28 mouse cellular contexts compared by ENCODE assay signal in the genomic region with DNA sequence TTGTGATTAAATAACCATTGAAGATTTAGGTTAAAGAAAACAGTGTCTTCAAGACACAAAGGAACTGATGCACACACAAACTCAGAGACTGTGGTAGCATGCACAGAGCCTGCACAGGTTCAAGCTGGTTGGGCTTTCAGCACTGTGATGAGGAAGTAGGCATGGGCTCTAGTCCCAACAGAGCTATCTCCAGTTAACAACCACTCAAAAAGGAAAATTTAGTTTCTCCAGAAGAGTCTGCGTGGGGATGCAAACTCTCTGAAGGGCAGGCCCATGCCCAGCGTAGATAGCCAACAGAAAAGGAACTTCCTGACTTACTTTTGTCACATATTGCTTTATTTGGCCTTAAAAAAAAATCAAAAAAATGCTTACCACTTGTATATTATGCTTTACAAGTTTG. TPM values are rescaled to one million over a fixed set of nuclear protein-coding genes. Genes with fewer than 3 reads are reported as not detected.
A peak's percentile ranks its signal among the peaks of the same experiment; 100 is the strongest.
DNase-seq lines count a peak whose midpoint lies in the region; ATAC-seq lines count a peak whose summit lies in the region.
"Had no signal": no experiment of that assay in that cellular context is flagged by ENCODE, and none has a peak within 500 bp of the region (broad histone marks: within the 10 kb centered on the region; RNA-seq: fewer than 3 reads in every experiment).

No protein-coding gene starts in this region.

- H3K9me3 ChIP-seq in kidney, embryonic 14.5 days (ENCODE audit: control insufficient read depth, low read length): no peaks in the 10 kb centered on the region
- H3K9me3 ChIP-seq: G1E; heart, embryonic 15.5 days; midbrain, embryonic 13.5 days had no signal

- no peaks in the 10 kb centered on the region for H3K27me3 ChIP-seq in kidney, embryonic 14.5 days (ENCODE audit: control insufficient read depth, insufficient read depth, low read length)
- H3K27me3 ChIP-seq: heart, embryonic 15.5 days; midbrain, embryonic 13.5 days had no signal

- H3K4me3 ChIP-seq in kidney, embryonic 14.5 days (ENCODE audit: low read length): no peak overlapping the region
- H3K4me3 ChIP-seq: heart, embryonic 15.5 days; layer of hippocampus, adult 2 months; midbrain, embryonic 13.5 days had no signal

- H3K9ac ChIP-seq in kidney, embryonic 14.5 days (ENCODE audit: low read depth, low read length): no peak overlapping the region
- H3K9ac ChIP-seq: heart, embryonic 15.5 days; midbrain, embryonic 13.5 days had no signal

- H3K36me3 ChIP-seq in kidney, embryonic 14.5 days (ENCODE audit: control insufficient read depth, insufficient read depth, low read length): no peaks in the 10 kb centered on the region
- H3K36me3 ChIP-seq: heart, embryonic 15.5 days; midbrain, embryonic 13.5 days had no signal

- 91% methylated on average over 2 of the region's 2 CpGs for WGBS in kidney, embryonic 14.5 days

- 0 out of 2 replicates have a peak, but pooled peaks have one; percentile 14 for ATAC-seq in megakaryocyte, adult 5-6 weeks (ENCODE audit: poor library complexity, severe bottlenecking)
- no peak for ATAC-seq in kidney, embryonic 14.5 days (ENCODE audit: low FRiP score, low TSS enrichment)
- ATAC-seq: hindbrain, embryonic 16.5 days; intestine, postnatal 0 days; midbrain, embryonic 13.5 days had no signal

- H3K4me1 ChIP-seq in kidney, embryonic 14.5 days (ENCODE audit: control insufficient read depth, insufficient read depth, low read length): 0 out of 2 replicates have a peak, but pooled peaks cover 1% of the 10 kb centered on the region

- H3K4me2 ChIP-seq in kidney, embryonic 14.5 days (replicated peaks; ENCODE audit: low read depth, low read length): no peak overlapping the region
- H3K4me2 ChIP-seq: heart, embryonic 15.5 days; midbrain, embryonic 13.5 days had no signal

- no peak overlapping the region for H3K27ac ChIP-seq in kidney, embryonic 14.5 days (ENCODE audit: low read depth, low read length)
- H3K27ac ChIP-seq: heart, embryonic 15.5 days; kidney, postnatal 0 days; layer of hippocampus, adult 2 months; midbrain, embryonic 13.5 days; stomach, postnatal 0 days had no signal

- peak; percentile 47 for DNase-seq in thymus, postnatal 0 days (ENCODE audit: low spot score)
- DNase-seq in thymus, postnatal 14 days: no peak
- peak; percentile 47 for DNase-seq in induced T-regulatory cell, adult 2 months (ENCODE audit: low read depth)
- no peak for DNase-seq in cerebellum, adult 11 months
- no peak for DNase-seq in testis, postnatal 14 days (ENCODE audit: low spot score)
- DNase-seq: adrenal gland, postnatal 25 days; cerebellum, adult 11-12 months; cerebellum, postnatal 25 days; left cerebral cortex, postnatal 4 days had no signal

RNA-seq across cellular contexts. Expression of a gene that starts 16.4 kb away (rescaled TPM):
- 87.1 and 88.7 TPM in 2 replicates for polyA plus RNA-seq in thymus, postnatal 0 days (2015; fragmentation: Nextera tagmentation; extraction: Ambion mirVana)
- total RNA-seq in megakaryocyte, adult 5-6 weeks (2015): 92.4 and 108 TPM in 2 replicates
- total RNA-seq in megakaryocyte, adult 5-6 weeks (2017): 39.4 and 46.3 TPM in 2 replicates
- 1.7 and 2.0 TPM in 2 replicates for polyA plus RNA-seq in kidney, embryonic 14.5 days (2014; fragmentation: Nextera tagmentation; extraction: Ambion mirVana)
- polyA plus RNA-seq: neural tube, embryonic 14.5 days had no signal

RNA-seq across cellular contexts. Expression of a gene that starts 21.9 kb away (rescaled TPM):
- 0.10 and 0.16 TPM in 2 replicates for polyA plus RNA-seq in thymus, postnatal 0 days (2015; fragmentation: Nextera tagmentation; extraction: Ambion mirVana)
- not detected in 2 replicates for total RNA-seq in megakaryocyte, adult 5-6 weeks (2015)
- not detected in 2 replicates for total RNA-seq in megakaryocyte, adult 5-6 weeks (2017)
- polyA plus RNA-seq in kidney, embryonic 14.5 days (2014; fragmentation: Nextera tagmentation; extraction: Ambion mirVana): not detected in 2 replicates
- total RNA-seq: gastrocnemius, adult 8-10 months; hematopoietic stem cell, adult 5-6 weeks; layer of hippocampus, adult 2 months; left cerebral cortex, adult 18-20 months; left cerebral cortex, postnatal 4 days had no signal
- polyA plus RNA-seq: forebrain, embryonic 11.5 days; frontal cortex, adult 2 months; G1E; hindbrain, embryonic 16.5 days; kidney, postnatal 0 days; lung, embryonic 16.5 days; midbrain, embryonic 13.5 days; neural tube, embryonic 14.5 days had no signal

RNA-seq across cellular contexts. Expression of a gene that starts 28.8 kb away (rescaled TPM):
- polyA plus RNA-seq in thymus, postnatal 0 days (2015; fragmentation: Nextera tagmentation; extraction: Ambion mirVana): 58.7 and 59.3 TPM in 2 replicates
- total RNA-seq in megakaryocyte, adult 5-6 weeks (2015): 12.4 and 17.6 TPM in 2 replicates
- 30.2 and 39.3 TPM in 2 replicates for total RNA-seq in megakaryocyte, adult 5-6 weeks (2017)
- polyA plus RNA-seq in kidney, embryonic 14.5 days (2014; fragmentation: Nextera tagmentation; extraction: Ambion mirVana): 0.20 TPM in 1 of 2 replicates, not detected in the other
- total RNA-seq: left cerebral cortex, postnatal 4 days had no signal
- polyA plus RNA-seq: forebrain, embryonic 11.5 days; midbrain, embryonic 13.5 days; neural tube, embryonic 14.5 days had no signal

RNA-seq across cellular contexts. Expression of a gene that starts 41.7 kb away (rescaled TPM):
- 1.1 and 1.5 TPM in 2 replicates for polyA plus RNA-seq in thymus, postnatal 0 days (2015; fragmentation: Nextera tagmentation; extraction: Ambion mirVana)
- 180 and 184 TPM in 2 replicates for total RNA-seq in megakaryocyte, adult 5-6 weeks (2015)
- 161 and 172 TPM in 2 replicates for total RNA-seq in megakaryocyte, adult 5-6 weeks (2017)
- polyA plus RNA-seq in kidney, embryonic 14.5 days (2014; fragmentation: Nextera tagmentation; extraction: Ambion mirVana): 0.29 and 0.39 TPM in 2 replicates

RNA-seq across cellular contexts. Expression of a gene that starts 49.3 kb away (rescaled TPM):
- polyA plus RNA-seq in thymus, postnatal 0 days (2015; fragmentation: Nextera tagmentation; extraction: Ambion mirVana): not detected in 2 replicates
- not detected in 2 replicates for total RNA-seq in megakaryocyte, adult 5-6 weeks (2015)
- total RNA-seq in megakaryocyte, adult 5-6 weeks (2017): not detected in 2 replicates
- polyA plus RNA-seq in kidney, embryonic 14.5 days (2014; fragmentation: Nextera tagmentation; extraction: Ambion mirVana): not detected in 2 replicates
- total RNA-seq: adrenal gland, postnatal 25 days; gastrocnemius, adult 8-10 months; heart, adult 8-10 months; hematopoietic stem cell, adult 5-6 weeks; layer of hippocampus, adult 2 months; left cerebral cortex, adult 18-20 months; left cerebral cortex, postnatal 4 days; liver, adult 2 months had no signal
- polyA plus RNA-seq: forebrain, embryonic 11.5 days; G1E; heart, embryonic 15.5 days; hindbrain, embryonic 16.5 days; intestine, postnatal 0 days; kidney, postnatal 0 days; liver, adult 2 months; lung, embryonic 16.5 days; midbrain, embryonic 13.5 days; neural tube, embryonic 14.5 days; stomach, postnatal 0 days had no signal

Comparison
In these comparisons a context has a peak if more than half of its experiments do, and no peak if none do; other contexts are left out.
1. DNase-seq: peak in thymus, postnatal 0 days (single experiment) and induced T-regulatory cell, adult 2 months (single experiment); none in thymus, postnatal 14 days (single experiment), cerebellum, adult 11 months (single experiment) and testis, postnatal 14 days (single experiment).
2. RNA of a gene that starts 16.4 kb away (polyA plus RNA-seq): 87.1 to 88.7 TPM in thymus, postnatal 0 days; 1.7 to 2.0 TPM in kidney, embryonic 14.5 days; every median in the first group is over 10 times any median in the second.
3. RNA of a gene that starts 28.8 kb away (polyA plus RNA-seq): 58.7 to 59.3 TPM in thymus, postnatal 0 days; 0.20 TPM in kidney, embryonic 14.5 days; every median in the first group is over 10 times any median in the second.